Comparison of ENCODE assay signal across 9 mouse cellular contexts in the genomic region with DNA sequence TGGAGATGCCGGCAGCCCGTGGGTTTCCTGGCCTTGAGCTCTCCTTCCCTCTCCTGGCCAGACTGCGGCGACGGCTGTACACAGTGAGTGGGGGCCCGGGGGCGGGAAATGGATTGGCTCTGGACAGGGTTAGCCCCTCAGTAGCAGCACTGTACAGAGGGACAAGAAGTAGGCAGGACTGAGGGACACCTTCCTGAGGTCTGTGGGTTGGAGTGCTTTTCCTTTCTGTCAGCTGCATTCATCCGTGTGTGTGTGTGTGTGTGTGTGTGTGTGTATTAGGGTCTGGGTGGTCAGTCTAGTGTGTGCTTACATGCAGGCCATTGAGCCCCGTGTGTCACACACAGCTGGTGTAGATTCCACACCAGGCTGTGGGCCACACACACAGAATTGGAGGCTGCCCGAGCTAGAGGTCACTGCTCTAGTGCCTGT. TPM values are rescaled to one million over a fixed set of nuclear protein-coding genes. Genes with fewer than 3 reads are reported as not detected.
A peak's percentile ranks its signal among the peaks of the same experiment; 100 is the strongest.
DNase-seq lines count a peak whose midpoint lies in the region; ATAC-seq lines count a peak whose summit lies in the region.
"Had no signal": no experiment of that assay in that cellular context is flagged by ENCODE, and none has a peak within 500 bp of the region (broad histone marks: within the 10 kb centered on the region; RNA-seq: fewer than 3 reads in every experiment).

No protein-coding gene starts in this region.

- peak overlapping the region; percentile 36 for H3K4me2 ChIP-seq in forebrain, embryonic 16.5 days (ENCODE audit: low read length)
- H3K4me2 ChIP-seq in liver, embryonic 12.5 days: peak overlapping the region; percentile 27

- no peak for ATAC-seq in forebrain, embryonic 16.5 days
- no peak for ATAC-seq in liver, embryonic 12.5 days

- peak overlapping the region; percentile 88 for H3K27ac ChIP-seq in forebrain, embryonic 16.5 days (ENCODE audit: low read length)
- H3K27ac ChIP-seq in liver, embryonic 12.5 days: peak overlapping the region; percentile 59

- H3K9ac ChIP-seq in forebrain, embryonic 16.5 days (replicated peaks; ENCODE audit: low read depth, low read length): peak overlapping the region; percentile 54
- peak overlapping the region; percentile 1 for H3K9ac ChIP-seq in liver, embryonic 12.5 days

- H3K4me3 ChIP-seq in forebrain, embryonic 16.5 days (replicated peaks; ENCODE audit: low read length): peak overlapping the region; percentile 10
- H3K4me3 ChIP-seq in liver, embryonic 12.5 days: no peak overlapping the region

- H3K36me3 ChIP-seq in forebrain, embryonic 16.5 days (ENCODE audit: control insufficient read depth, insufficient read depth): no peaks in the 10 kb centered on the region
- H3K36me3 ChIP-seq in liver, embryonic 12.5 days: peaks cover 9% of the 10 kb centered on the region; the same call in 1 of the 2 replicates

- no peaks in the 10 kb centered on the region for H3K9me3 ChIP-seq in forebrain, embryonic 16.5 days (ENCODE audit: control insufficient read depth, low read length)
- H3K9me3 ChIP-seq in liver, embryonic 12.5 days (replicated peaks): no peaks in the 10 kb centered on the region

- 36% methylated on average over 10 of the region's 10 CpGs for WGBS in forebrain, embryonic 16.5 days
- 35% methylated on average over 10 of the region's 10 CpGs for WGBS in liver, embryonic 12.5 days (ENCODE audit: insufficient replicate concordance)

- DNase-seq in gastrocnemius, postnatal 25 days: peak; percentile 29
- DNase-seq in gastrocnemius, postnatal 4 days (ENCODE audit: low spot score in 2 of 2): no peak
- DNase-seq in Muller cell, postnatal 12 days (ENCODE audit: inconsistent ontology term): peak; percentile 42
- DNase-seq in urinary bladder, adult 18-20 months (ENCODE audit: low spot score in 2 of 2): no peak
- no peak for DNase-seq in left cerebral cortex, adult 8-10 months (ENCODE audit: low spot score in 2 of 2)
- DNase-seq in layer of hippocampus, postnatal 14 days (ENCODE audit: low spot score in 2 of 2): no peak

- H3K4me1 ChIP-seq in forebrain, embryonic 16.5 days (replicated peaks; ENCODE audit: control insufficient read depth, insufficient read depth, low read length): peaks cover 68% of the 10 kb centered on the region
- H3K4me1 ChIP-seq in liver, embryonic 12.5 days: peaks cover 97% of the 10 kb centered on the region

- no peaks in the 10 kb centered on the region for H3K27me3 ChIP-seq in forebrain, embryonic 16.5 days (replicated peaks; ENCODE audit: control insufficient read depth, insufficient read depth, low read length)
- no peaks in the 10 kb centered on the region for H3K27me3 ChIP-seq in liver, embryonic 12.5 days (replicated peaks)
- H3K27me3 ChIP-seq: CH12.LX had no signal

RNA-seq across cellular contexts. Expression of a gene that starts 17.8 kb away (rescaled TPM):
- total RNA-seq in gastrocnemius, postnatal 25 days (2021): 10 to 100 TPM; 35.7 to 41.4 TPM
- 10 to 100 TPM; 79.9 to 82.7 TPM for total RNA-seq in gastrocnemius, postnatal 4 days (2021)
- polyA plus RNA-seq in forebrain, embryonic 16.5 days (2015; fragmentation: Nextera tagmentation; extraction: Ambion mirVana): 15.0 and 21.9 TPM in 2 replicates
- 6.3 and 6.6 TPM in 2 replicates for polyA plus RNA-seq in liver, embryonic 12.5 days (2016; fragmentation: Nextera tagmentation; extraction: Ambion mirVana)
- total RNA-seq in left cerebral cortex, adult 8-10 months (2022): 100 to 1,000 TPM; 243 to 266 (median 252) TPM
- total RNA-seq in layer of hippocampus, postnatal 14 days (2021): 100 to 1,000 TPM; 120 to 124 TPM

RNA-seq across cellular contexts. Expression of a gene that starts 52.8 kb away (rescaled TPM):
- total RNA-seq in gastrocnemius, postnatal 25 days (2021): 100 to 1,000 TPM; 192 to 211 TPM
- total RNA-seq in gastrocnemius, postnatal 4 days (2021): 100 to 1,000 TPM in 1 of 2 experiments, 10 to 100 TPM in 1; 83.5 to 124 TPM
- 33.7 and 37.5 TPM in 2 replicates for polyA plus RNA-seq in forebrain, embryonic 16.5 days (2015; fragmentation: Nextera tagmentation; extraction: Ambion mirVana)
- polyA plus RNA-seq in liver, embryonic 12.5 days (2016; fragmentation: Nextera tagmentation; extraction: Ambion mirVana): 327 and 339 TPM in 2 replicates
- 10 to 100 TPM; 70.9 to 85.1 (median 81.6) TPM for total RNA-seq in left cerebral cortex, adult 8-10 months (2022)
- total RNA-seq in layer of hippocampus, postnatal 14 days (2021): 100 to 1,000 TPM in 1 of 2 experiments, 10 to 100 TPM in 1; 83.5 to 111 TPM

Comparison
In these comparisons a context has a peak if more than half of its experiments do, and no peak if none do; other contexts are left out.
1. DNase-seq: peak in gastrocnemius, postnatal 25 days (single experiment) and Muller cell, postnatal 12 days (single experiment); none in gastrocnemius, postnatal 4 days (0 of 2), urinary bladder, adult 18-20 months (0 of 2), left cerebral cortex, adult 8-10 months (0 of 2) and layer of hippocampus, postnatal 14 days (0 of 2).